Mouse (Mus musculus) liver, embryonic 15.5 days (tissue): ENCODE results near the gene Snap29. TPM values are rescaled to one million over a fixed set of nuclear protein-coding genes. Genes with fewer than 3 reads are reported as not detected.

Experiments
- ATAC-seq: fragments of 200-750 bp; cut with Nextera tagmentation; 2 replicates; pipeline ENCODE4 v1.8.0; 2017; ENCODE audit warnings: moderate number of reproducible peaks, mild to moderate bottlenecking, moderate library complexity; ENCODE audit not compliant: insufficient read depth
- H3K27ac ChIP-seq: fragments of 300-500 bp; sonication (generic); replicated peaks from 2 replicates; pipeline ENCODE4 v1.5.1; 2015; ENCODE audit warnings: mild to moderate bottlenecking, inconsistent platforms
- H3K27me3 ChIP-seq: fragments of 300-500 bp; sonication (generic); 2 replicates; pipeline ENCODE4 v1.6.1; 2015; ENCODE audit warnings: mild to moderate bottlenecking, inconsistent platforms
- H3K36me3 ChIP-seq: fragments of 300-500 bp; sonication (generic); replicated peaks from 2 replicates; pipeline ENCODE4 v1.6.1; 2015; ENCODE audit warnings: moderate library complexity, mild to moderate bottlenecking, inconsistent platforms
- H3K4me1 ChIP-seq: fragments of 300-500 bp; sonication (generic); replicated peaks from 2 replicates; pipeline ENCODE4 v1.6.1; 2015; ENCODE audit warnings: inconsistent platforms
- H3K4me2 ChIP-seq: fragments of 300-500 bp; sonication (generic); 2 replicates; pipeline ENCODE4 v1.6.1; 2015; ENCODE audit warnings: moderate library complexity, mild to moderate bottlenecking, inconsistent platforms
- H3K4me3 ChIP-seq: fragments of 300-500 bp; sonication (generic); replicated peaks from 2 replicates; pipeline ENCODE4 v1.5.1; 2015; ENCODE audit warnings: mild to moderate bottlenecking, inconsistent platforms
- H3K9ac ChIP-seq: fragments of 300-500 bp; sonication (generic); 2 replicates; pipeline ENCODE4 v1.6.1; 2015; ENCODE audit warnings: moderate library complexity, mild to moderate bottlenecking, inconsistent platforms
- H3K9me3 ChIP-seq: fragments of 300-500 bp; sonication (generic); replicated peaks from 2 replicates; pipeline ENCODE4 v1.6.1; 2016; ENCODE audit warnings: inconsistent platforms
- WGBS: fragments of 180-500 bp; shearing (Covaris S2); methylation state at CpG from one replicate; pipeline ENCODE4 v1.1.7; 2015; ENCODE audit warnings: mixed read lengths; ENCODE audit not compliant: insufficient replicate concordance; 5-methylcytosine and 5-hydroxymethylcytosine counted together
- polyA plus RNA-seq: library from polyadenylated mRNA; unstranded; fragments of >200 nt; fragmentation: Nextera tagmentation; extraction: Ambion mirVana; gene quantifications from 2 replicates; pipeline ENCODE4 v1.2.1, GENCODE M21; 2015

Gene Snap29
- polyA plus RNA-seq, 1 experiment from 2014 or later = 9.2 TPM

- peaks cover 58% of the 10 kb centered on the region for H3K36me3 ChIP-seq
- H3K4me1 ChIP-seq = peaks cover 17% of the 10 kb centered on the region
- ATAC-seq = no peak
Observed at GRCm38 (mm10) chr16:17474091-17474490, 68.3 kb downstream of the Snap29 start.

GRCm38 (mm10) chr16:17474761-17475160 is 69.0 kb downstream of the Snap29 start:
- H3K9ac ChIP-seq = no peak overlapping the region
- H3K27me3 ChIP-seq = no peaks in the 10 kb centered on the region
- H3K4me3 ChIP-seq = no peak overlapping the region
- no peak for ATAC-seq
- no peaks in the 10 kb centered on the region for H3K9me3 ChIP-seq
- peaks cover 53% of the 10 kb centered on the region for H3K36me3 ChIP-seq
- no peak overlapping the region for H3K4me2 ChIP-seq
- 74% methylated on average over 2 of the region's 2 CpGs for WGBS
- peaks cover 22% of the 10 kb centered on the region for H3K4me1 ChIP-seq
- H3K27ac ChIP-seq = no peak overlapping the region

More at GRCm38 (mm10) chr16:17474091-17474490, 68.3 kb downstream of the Snap29 start:
- Histone ChIP-seq H3K9ac (no peak overlapping the region), H3K27me3 (no peaks in the 10 kb centered on the region), H3K9me3 (no peaks in the 10 kb centered on the region), H3K27ac (no peak overlapping the region), H3K4me2 (no peak overlapping the region), H3K4me3 (no peak overlapping the region)

- ATAC-seq = no peak
- peaks cover 22% of the 10 kb centered on the region for H3K4me1 ChIP-seq
- 82% methylated on average over 4 of the region's 4 CpGs for WGBS
- H3K27ac ChIP-seq = no peak overlapping the region
- H3K4me2 ChIP-seq = no peak overlapping the region
- no peak overlapping the region for H3K9ac ChIP-seq
- no peaks in the 10 kb centered on the region for H3K9me3 ChIP-seq
- no peak overlapping the region for H3K4me3 ChIP-seq
- H3K36me3 ChIP-seq = peaks cover 48% of the 10 kb centered on the region
- no peaks in the 10 kb centered on the region for H3K27me3 ChIP-seq
Observed at GRCm38 (mm10) chr16:17475326-17475725, 69.5 kb downstream of the Snap29 start.

GRCm38 (mm10) chr16:17478331-17478943 is 72.7 kb downstream of the Snap29 start:
- H3K27me3 ChIP-seq = no peaks in the 10 kb centered on the region
- no peak overlapping the region for H3K4me2 ChIP-seq
- ATAC-seq = 0 out of 2 replicates have a peak, but pooled peaks have one; percentile 28
- peaks cover 37% of the 10 kb centered on the region for H3K36me3 ChIP-seq
- H3K9ac ChIP-seq = no peak overlapping the region
- no peak overlapping the region for H3K4me3 ChIP-seq
- no peak overlapping the region for H3K27ac ChIP-seq
- no peaks in the 10 kb centered on the region for H3K9me3 ChIP-seq
- 50% methylated on average over 4 of the region's 4 CpGs for whole genome bisulfite sequencing
- H3K4me1 ChIP-seq = peaks cover 36% of the 10 kb centered on the region

Other genes starting within 250 kb of the Snap29 start
- 169 and 186 TPM in 2 replicates for gene Ube2l3, start 203.3 kb upstream of the Snap29 start, polyA plus RNA-seq
- gene Rimbp3, start 197.4 kb upstream of the Snap29 start, polyA plus RNA-seq = 0.06 and 0.09 TPM in 2 replicates
- gene Hic2, start 172.4 kb upstream of the Snap29 start, polyA plus RNA-seq = 2.6 and 3.6 TPM in 2 replicates
- 3.9 and 4.4 TPM in 2 replicates for gene Tmem191c, start 129.9 kb upstream of the Snap29 start, polyA plus RNA-seq
- 194 and 213 TPM in 2 replicates for gene Serpind1, start 74.6 kb upstream of the Snap29 start, polyA plus RNA-seq
- 12.0 and 13.4 TPM in 2 replicates for gene Pi4ka, start 328 bp downstream of the Snap29 start, polyA plus RNA-seq
- gene Crkl, start 46.0 kb downstream of the Snap29 start, polyA plus RNA-seq = 28.2 and 29.3 TPM in 2 replicates
- 2.3 and 3.4 TPM in 2 replicates for gene Aifm3, start 83.6 kb downstream of the Snap29 start, polyA plus RNA-seq
- gene Lztr1, start 102.7 kb downstream of the Snap29 start, polyA plus RNA-seq = 20.7 and 21.0 TPM in 2 replicates
- 21.4 and 23.7 TPM in 2 replicates for gene Thap7, start 125.2 kb downstream of the Snap29 start, polyA plus RNA-seq
- gene Lrrc74b, start 155.3 kb downstream of the Snap29 start, polyA plus RNA-seq = not detected in 2 replicates
- gene P2rx6, start 155.9 kb downstream of the Snap29 start, polyA plus RNA-seq = 0.09 and 0.14 TPM in 2 replicates
- 1.9 and 2.4 TPM in 2 replicates for gene Slc7a4, start 177.2 kb downstream of the Snap29 start, polyA plus RNA-seq
- 14.0 and 14.3 TPM in 2 replicates for gene Smpd4, start 213.4 kb downstream of the Snap29 start, polyA plus RNA-seq
- 2.0 and 2.5 TPM in 2 replicates for gene Ccdc74a, start 240.5 kb downstream of the Snap29 start, polyA plus RNA-seq